8 mouse cellular contexts compared by ENCODE assay signal in genomic region chr6:87722631-87723030, GRCm38 (mm10). TPM values are rescaled to one million over a fixed set of nuclear protein-coding genes. Genes with fewer than 3 reads are reported as not detected.
A peak's percentile ranks its signal among the peaks of the same experiment; 100 is the strongest.
DNase-seq lines count a peak whose midpoint lies in the region; ATAC-seq and TF ChIP-seq lines count a peak whose summit lies in the region.

No protein-coding gene starts in this region.

- no peak overlapping the region for H3K4me3 ChIP-seq in forebrain, embryonic 14.5 days (ENCODE audit: low read depth, low read length)
- H3K4me3 ChIP-seq in hindbrain, embryonic 16.5 days (ENCODE audit: low read length) = no peak overlapping the region
- no peak overlapping the region for H3K4me3 ChIP-seq in limb, embryonic 14.5 days (replicated peaks; ENCODE audit: low read length)

- H3K9me3 ChIP-seq in forebrain, embryonic 14.5 days (replicated peaks; ENCODE audit: control insufficient read depth, low read length) = no peaks in the 10 kb centered on the region
- H3K9me3 ChIP-seq in hindbrain, embryonic 16.5 days (ENCODE audit: control insufficient read depth, low read length) = no peaks in the 10 kb centered on the region
- H3K9me3 ChIP-seq in limb, embryonic 14.5 days (ENCODE audit: control insufficient read depth, low read length) = no peaks in the 10 kb centered on the region

- peaks cover 2% of the 10 kb centered on the region; the same call in 1 of the 2 replicates for H3K4me1 ChIP-seq in forebrain, embryonic 14.5 days (ENCODE audit: control insufficient read depth, insufficient read depth, low read length)
- peaks cover 6% of the 10 kb centered on the region for H3K4me1 ChIP-seq in hindbrain, embryonic 16.5 days (ENCODE audit: control insufficient read depth, insufficient read depth, low read depth, low read length)
- H3K4me1 ChIP-seq in limb, embryonic 14.5 days (ENCODE audit: control insufficient read depth, insufficient read depth, low read length) = 0 out of 2 replicates have a peak, but pooled peaks cover 3% of the 10 kb centered on the region

- peak; percentile 16 to 27 for DNase-seq in spleen, adult 18-20 months
- no peak for DNase-seq in spleen, postnatal 4 days (ENCODE audit: low spot score in 2 of 2)
- DNase-seq in forebrain, embryonic 14.5 days (ENCODE audit: low spot score) = peak; percentile 81
- peak; percentile 64 for DNase-seq in limb, embryonic 14.5 days (ENCODE audit: low spot score)
- DNase-seq in retina, embryonic 14.5 days (ENCODE audit: low spot score) = peak; percentile 90
- DNase-seq in ovary, postnatal 10 days (ENCODE audit: low spot score) = no peak

- no peak for TF ChIP-seq POLR2A in limb, embryonic 14.5 days (IDR thresholded peaks at IDR 0.05; ENCODE audit: borderline replicate concordance, extremely low read depth, insufficient read depth, insufficient read length)

- H3K4me2 ChIP-seq in forebrain, embryonic 14.5 days (ENCODE audit: low read length) = no peak overlapping the region
- peak overlapping the region; percentile 9 for H3K4me2 ChIP-seq in hindbrain, embryonic 16.5 days (ENCODE audit: low read length)
- no peak overlapping the region for H3K4me2 ChIP-seq in limb, embryonic 14.5 days (replicated peaks; ENCODE audit: low read depth, low read length, severe bottlenecking)

- H3K27me3 ChIP-seq in forebrain, embryonic 14.5 days (replicated peaks; ENCODE audit: control insufficient read depth, insufficient read depth, low read length) = no peaks in the 10 kb centered on the region
- H3K27me3 ChIP-seq in hindbrain, embryonic 16.5 days (replicated peaks; ENCODE audit: control insufficient read depth, insufficient read depth, low read length) = no peaks in the 10 kb centered on the region
- H3K27me3 ChIP-seq in limb, embryonic 14.5 days (ENCODE audit: control insufficient read depth, insufficient read depth, low read length) = no peaks in the 10 kb centered on the region

- ATAC-seq in forebrain, embryonic 14.5 days = peak; percentile 72; the same call in 1 of the 2 replicates
- ATAC-seq in hindbrain, embryonic 16.5 days = peak; percentile 89
- no peak; the same call in 1 of the 2 replicates for ATAC-seq in limb, embryonic 14.5 days (ENCODE audit: low FRiP score, low read depth)
- ATAC-seq in erythroid progenitor cell, adult 5-6 weeks (replicated peaks; ENCODE audit: low FRiP score, poor library complexity, severe bottlenecking) = no peak

- 3% methylated on average over 13 of the region's 13 CpGs for WGBS in forebrain, embryonic 14.5 days
- WGBS in hindbrain, embryonic 16.5 days = 5% methylated on average over 13 of the region's 13 CpGs
- WGBS in limb, embryonic 14.5 days = 5% methylated on average over 12 of the region's 13 CpGs

- no peak overlapping the region for H3K9ac ChIP-seq in forebrain, embryonic 14.5 days (ENCODE audit: low read length)
- H3K9ac ChIP-seq in hindbrain, embryonic 16.5 days (ENCODE audit: low read depth, low read length) = no peak overlapping the region
- no peak overlapping the region for H3K9ac ChIP-seq in limb, embryonic 14.5 days (ENCODE audit: low read depth, low read length, severe bottlenecking)

- H3K27ac ChIP-seq in forebrain, embryonic 14.5 days (ENCODE audit: low read depth, low read length) = no peak overlapping the region
- H3K27ac ChIP-seq in hindbrain, embryonic 16.5 days (ENCODE audit: low read depth, low read length) = no peak overlapping the region; the same call in 1 of the 2 replicates
- no peak overlapping the region for H3K27ac ChIP-seq in limb, embryonic 14.5 days (replicated peaks; ENCODE audit: low read depth, low read length)

- H3K36me3 ChIP-seq in forebrain, embryonic 14.5 days (ENCODE audit: control insufficient read depth, insufficient read depth, low read length) = no peaks in the 10 kb centered on the region
- H3K36me3 ChIP-seq in hindbrain, embryonic 16.5 days (ENCODE audit: control insufficient read depth, insufficient read depth, low read length) = no peaks in the 10 kb centered on the region
- no peaks in the 10 kb centered on the region for H3K36me3 ChIP-seq in limb, embryonic 14.5 days (ENCODE audit: control insufficient read depth, insufficient read depth, low read length)

RNA-seq across cellular contexts. Expression of gene Efcc1, which starts 8.0 kb away (rescaled TPM):
- 0.89 and 2.0 TPM in 2 replicates for polyA plus RNA-seq in forebrain, embryonic 14.5 days (2014; fragmentation: Nextera tagmentation; extraction: Ambion mirVana)
- 6.3 and 6.6 TPM in 2 replicates for polyA plus RNA-seq in hindbrain, embryonic 16.5 days (2015; fragmentation: Nextera tagmentation; extraction: Ambion mirVana)
- polyA plus RNA-seq in limb, embryonic 14.5 days (2012; rRNA removed) = 0.98 and 1.3 TPM in 2 replicates
- 0.64 and 0.80 TPM in 2 replicates for polyA plus RNA-seq in limb, embryonic 14.5 days (2014; fragmentation: Nextera tagmentation; extraction: Ambion mirVana)
- not detected in 2 replicates for total RNA-seq in erythroid progenitor cell, adult 5-6 weeks (2015; ENCODE audit: low replicate concordance)
- total RNA-seq in erythroid progenitor cell, adult 5-6 weeks (2017; ENCODE audit: low replicate concordance) = 0.08 TPM in 1 of 2 replicates, not detected in the other

RNA-seq across cellular contexts. Expression of gene Aplf, which starts 50.6 kb away (rescaled TPM):
- polyA plus RNA-seq in forebrain, embryonic 14.5 days (2014; fragmentation: Nextera tagmentation; extraction: Ambion mirVana) = 14.9 and 15.4 TPM in 2 replicates
- 8.5 and 9.1 TPM in 2 replicates for polyA plus RNA-seq in hindbrain, embryonic 16.5 days (2015; fragmentation: Nextera tagmentation; extraction: Ambion mirVana)
- 7.5 and 10.3 TPM in 2 replicates for polyA plus RNA-seq in limb, embryonic 14.5 days (2012; rRNA removed)
- polyA plus RNA-seq in limb, embryonic 14.5 days (2014; fragmentation: Nextera tagmentation; extraction: Ambion mirVana) = 14.3 and 16.2 TPM in 2 replicates
- total RNA-seq in erythroid progenitor cell, adult 5-6 weeks (2015; ENCODE audit: low replicate concordance) = 28.9 and 37.8 TPM in 2 replicates
- 43.6 and 69.8 TPM in 2 replicates for total RNA-seq in erythroid progenitor cell, adult 5-6 weeks (2017; ENCODE audit: low replicate concordance)

RNA-seq across cellular contexts. Expression of gene Gp9, which starts 55.2 kb away (rescaled TPM):
- polyA plus RNA-seq in forebrain, embryonic 14.5 days (2014; fragmentation: Nextera tagmentation; extraction: Ambion mirVana) = 0.47 and 0.94 TPM in 2 replicates
- polyA plus RNA-seq in hindbrain, embryonic 16.5 days (2015; fragmentation: Nextera tagmentation; extraction: Ambion mirVana) = 0.41 and 0.97 TPM in 2 replicates
- 1.4 and 2.5 TPM in 2 replicates for polyA plus RNA-seq in limb, embryonic 14.5 days (2012; rRNA removed)
- 1.9 and 2.0 TPM in 2 replicates for polyA plus RNA-seq in limb, embryonic 14.5 days (2014; fragmentation: Nextera tagmentation; extraction: Ambion mirVana)
- 32.4 and 58.3 TPM in 2 replicates for total RNA-seq in erythroid progenitor cell, adult 5-6 weeks (2015; ENCODE audit: low replicate concordance)
- total RNA-seq in erythroid progenitor cell, adult 5-6 weeks (2017; ENCODE audit: low replicate concordance) = 11.4 and 18.4 TPM in 2 replicates

Comparison
In these comparisons a context has a peak if more than half of its experiments do, and no peak if none do; other contexts are left out.
1. DNase-seq: peak in spleen, adult 18-20 months (2 of 2), forebrain, embryonic 14.5 days (single experiment), limb, embryonic 14.5 days (single experiment) and retina, embryonic 14.5 days (single experiment); none in spleen, postnatal 4 days (0 of 2) and ovary, postnatal 10 days (single experiment).
2. ATAC-seq: peak in forebrain, embryonic 14.5 days (single experiment) and hindbrain, embryonic 16.5 days (single experiment); none in limb, embryonic 14.5 days (single experiment) and erythroid progenitor cell, adult 5-6 weeks (single experiment).